Mouse (Mus musculus): Measurements from ENCODE around the gene Timm8a2.

GRCm38 (mm10) chr14:121990897-121991296 is 43.6 kb upstream of the Timm8a2 start:
- TF ChIP-seq CTCF (IDR thresholded peaks at IDR 0.05; ENCODE audit: borderline replicate concordance, extremely low read depth, insufficient read depth, insufficient read length) (no peak), POLR2A (IDR thresholded peaks at IDR 0.05; ENCODE audit: borderline replicate concordance, extremely low read depth, insufficient read depth, insufficient read length, poor library complexity, severe bottlenecking) (no peak)

All from brain, embryonic 14.5 days (tissue).